Mouse (Mus musculus): ENCODE measurements around the gene Hes1.
A peak's percentile ranks its signal among the peaks of the same experiment; 100 is the strongest.

The Hes1 gene

GRCm38 (mm10) chr16:30063984-30064453 is at the start of gene Hes1:
Hes1 (plus strand) TSS chr16:30064384.
- DNase-seq (ENCODE audit: low read depth, low spot score), result peak; percentile 80

GRCm38 (mm10) chr16:30016064-30016463 is 48.1 kb upstream of the Hes1 start:
- DNase-seq (ENCODE audit: low read depth, low spot score), result no peak

GRCm38 (mm10) chr16:30020124-30020523 is 44.1 kb upstream of the Hes1 start:
- peak; percentile 33 for DNase-seq (ENCODE audit: low read depth, low spot score)

GRCm38 (mm10) chr16:30022352-30022751 is 41.8 kb upstream of the Hes1 start:
- peak; percentile 72 for DNase-seq (ENCODE audit: low read depth, low spot score)

- peak; percentile 44 for DNase-seq (ENCODE audit: low read depth, low spot score)
Observed at GRCm38 (mm10) chr16:30022890-30023797, 41.0 kb upstream of the Hes1 start.

GRCm38 (mm10) chr16:30024681-30025262 is 39.4 kb upstream of the Hes1 start:
- DNase-seq (ENCODE audit: low read depth, low spot score), result peak; percentile 87

GRCm38 (mm10) chr16:30028184-30028583 is 36.0 kb upstream of the Hes1 start:
- DNase-seq (ENCODE audit: low read depth, low spot score), result no peak

- peak; percentile 80 for DNase-seq (ENCODE audit: low read depth, low spot score)
Observed at GRCm38 (mm10) chr16:30029264-30030003, 34.8 kb upstream of the Hes1 start.

- no peak for DNase-seq (ENCODE audit: low read depth, low spot score)
Observed at GRCm38 (mm10) chr16:30032326-30032904, 31.8 kb upstream of the Hes1 start.

GRCm38 (mm10) chr16:30033390-30033789 is 30.8 kb upstream of the Hes1 start:
- DNase-seq (ENCODE audit: low read depth, low spot score), result no peak

- DNase-seq (ENCODE audit: low read depth, low spot score), result peak; percentile 16
Observed at GRCm38 (mm10) chr16:30034001-30034400, 30.2 kb upstream of the Hes1 start.

- DNase-seq (ENCODE audit: low read depth, low spot score), result no peak
Observed at GRCm38 (mm10) chr16:30034521-30034920, 29.7 kb upstream of the Hes1 start.

- DNase-seq (ENCODE audit: low read depth, low spot score), result no peak
Observed at GRCm38 (mm10) chr16:30034979-30035440, 29.2 kb upstream of the Hes1 start.

- DNase-seq (ENCODE audit: low read depth, low spot score), result no peak
Observed at GRCm38 (mm10) chr16:30036104-30036503, 28.1 kb upstream of the Hes1 start.

GRCm38 (mm10) chr16:30038663-30039593 is 25.3 kb upstream of the Hes1 start:
- DNase-seq (ENCODE audit: low read depth, low spot score), result no peak

GRCm38 (mm10) chr16:30039841-30040240 is 24.3 kb upstream of the Hes1 start:
- no peak for DNase-seq (ENCODE audit: low read depth, low spot score)

GRCm38 (mm10) chr16:30042859-30043258 is 21.3 kb upstream of the Hes1 start:
- DNase-seq (ENCODE audit: low read depth, low spot score), result peak; percentile 68

GRCm38 (mm10) chr16:30045615-30046014 is 18.6 kb upstream of the Hes1 start:
- no peak for DNase-seq (ENCODE audit: low read depth, low spot score)

- DNase-seq (ENCODE audit: low read depth, low spot score), result no peak
Observed at GRCm38 (mm10) chr16:30047010-30047409, 17.2 kb upstream of the Hes1 start.

GRCm38 (mm10) chr16:30047421-30047831 is 16.8 kb upstream of the Hes1 start:
- DNase-seq (ENCODE audit: low read depth, low spot score), result no peak
